Mouse (Mus musculus) G1E (cell line): ENCODE results near the gene Arfgap1.

ENCODE experiments used
- CTCF ChIP-seq: IDR thresholded peaks from 2 replicates; pipeline ENCODE4 v1.5.1; 2012; ENCODE audit warnings: low read depth, low read length, inconsistent platforms, mixed read lengths
- POLR2AphosphoS5 ChIP-seq: IDR thresholded peaks from 2 replicates; pipeline ENCODE4 v1.6.1; 2012; ENCODE audit warnings: low read depth, low read length, inconsistent platforms; ENCODE audit not compliant: insufficient replicate concordance
- TAL1 ChIP-seq: conservative IDR thresholded peaks from 2 replicates; pipeline ENCODE4 v1.6.1; 2012; ENCODE audit warnings: low read depth, low read length, inconsistent platforms, mixed read lengths

DNA sequence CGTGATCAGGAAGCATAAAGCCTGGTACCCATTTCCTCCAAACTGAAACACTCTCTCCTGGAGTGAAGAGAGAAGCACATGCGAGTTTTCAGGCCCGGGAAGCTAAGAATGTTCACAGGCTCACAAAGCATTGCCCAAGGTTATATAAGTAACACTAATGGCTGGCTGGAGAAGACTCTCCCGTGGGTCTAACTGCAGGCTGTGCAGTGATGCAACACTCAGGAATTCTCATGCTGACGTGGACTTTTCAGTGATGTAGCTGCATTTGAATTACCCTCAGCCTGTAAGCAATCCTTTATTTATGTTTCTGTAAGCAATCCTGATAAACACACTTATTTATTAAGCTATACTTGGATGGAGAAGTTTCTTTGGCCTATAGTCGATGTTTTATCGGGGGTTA is 7.4 kb upstream of the Arfgap1 start:
- TF ChIP-seq CTCF = no peak
- TF ChIP-seq POLR2AphosphoS5 = no peak
- no peak for TF ChIP-seq TAL1
